Mouse (Mus musculus) cerebellum, postnatal 14 days (tissue): ENCODE results near the gene Kcnk2.
"Not testable (repeated sequence)": the region's sequence is repeated elsewhere in the genome, so short reads cannot be mapped to it uniquely, and the experiment has no call there.

ENCODE experiments used
- DNase-seq, 2 experiments: peaks; one replicate each; pipeline ENCODE4 v3.0.0; 2021; ENCODE audit warnings: mixed read lengths in 2 of 2

The Kcnk2 gene

GRCm38 (mm10) chr1:189342416-189343104 lies 59.5 kb downstream of the Kcnk2 start:
- DNase-seq = peak; percentile 60 to 66

GRCm38 (mm10) chr1:189341381-189341917 lies 60.6 kb downstream of the Kcnk2 start:
- DNase-seq = no peak

GRCm38 (mm10) chr1:189315896-189316295 lies 86.2 kb downstream of the Kcnk2 start:
- no peak for DNase-seq

GRCm38 (mm10) chr1:189314495-189314894 lies 87.6 kb downstream of the Kcnk2 start:
- DNase-seq = no peak

- no peak for DNase-seq
Observed at GRCm38 (mm10) chr1:189313750-189314149, 88.3 kb downstream of the Kcnk2 start.

GRCm38 (mm10) chr1:189310145-189310544 lies 91.9 kb downstream of the Kcnk2 start:
- peak in 1 of 2 experiments; percentile 23 for DNase-seq

- no peak for DNase-seq
Observed at GRCm38 (mm10) chr1:189304988-189305522, 97.0 kb downstream of the Kcnk2 start.

GRCm38 (mm10) chr1:189303001-189303400 lies 99.1 kb downstream of the Kcnk2 start:
- DNase-seq = no peak

GRCm38 (mm10) chr1:189293679-189294406 lies 108.2 kb downstream of the Kcnk2 start:
- no peak for DNase-seq

GRCm38 (mm10) chr1:189290885-189291284 lies 111.2 kb downstream of the Kcnk2 start:
- DNase-seq = no peak

GRCm38 (mm10) chr1:189288948-189289347 lies 113.1 kb downstream of the Kcnk2 start:
- DNase-seq = no peak

- DNase-seq = no peak
Observed at GRCm38 (mm10) chr1:189272281-189272680, 129.8 kb downstream of the Kcnk2 start.

GRCm38 (mm10) chr1:189253631-189254030 lies 148.4 kb downstream of the Kcnk2 start:
- DNase-seq = no peak

GRCm38 (mm10) chr1:189253207-189253606 lies 148.9 kb downstream of the Kcnk2 start:
- peak; percentile 36 to 65 for DNase-seq

- not testable (repeated sequence) for DNase-seq
Observed at GRCm38 (mm10) chr1:189243206-189243605, 158.9 kb downstream of the Kcnk2 start.

GRCm38 (mm10) chr1:189235261-189235660 lies 166.8 kb downstream of the Kcnk2 start:
- DNase-seq = no peak

GRCm38 (mm10) chr1:189232829-189233228 lies 169.2 kb downstream of the Kcnk2 start:
- no peak for DNase-seq

- DNase-seq = peak; percentile 41 to 43
Observed at GRCm38 (mm10) chr1:189228222-189229084, 173.6 kb downstream of the Kcnk2 start.

- no peak for DNase-seq
Observed at GRCm38 (mm10) chr1:189227479-189227878, 174.6 kb downstream of the Kcnk2 start.

GRCm38 (mm10) chr1:189219051-189219450 lies 183.0 kb downstream of the Kcnk2 start:
- DNase-seq = peak; percentile 69 to 74

- peak; percentile 46 to 78 for DNase-seq
Observed at GRCm38 (mm10) chr1:189217751-189218564, 184.1 kb downstream of the Kcnk2 start.

GRCm38 (mm10) chr1:189215131-189215530 lies 186.9 kb downstream of the Kcnk2 start:
- DNase-seq = no peak
